Mouse (Mus musculus) urinary bladder, postnatal 10 days (tissue): ENCODE results near the gene Gm11037.
A peak's percentile ranks its signal among the peaks of the same experiment; 100 is the strongest.

Source experiments
- DNase-seq: peaks from one replicate; pipeline ENCODE4 v3.0.0; 2022; ENCODE audit warnings: low spot score

Gene Gm11037

GRCm38 (mm10) chr2:131128636-131129157 is 4.6 kb upstream of the Gm11037 start:
- no peak for DNase-seq

- no peak for DNase-seq
Measured at GRCm38 (mm10) chr2:131129836-131130235, 3.5 kb upstream of the Gm11037 start.

- no peak for DNase-seq
Measured at GRCm38 (mm10) chr2:131130849-131131248, 2.4 kb upstream of the Gm11037 start.

- DNase-seq: no peak
Measured at GRCm38 (mm10) chr2:131132111-131132888, 997 bp upstream of the Gm11037 start.

GRCm38 (mm10) chr2:131134381-131134780 is 1.1 kb downstream of the Gm11037 start:
- peak; percentile 7 for DNase-seq

GRCm38 (mm10) chr2:131134826-131135400 is 1.6 kb downstream of the Gm11037 start:
- peak; percentile 8 for DNase-seq

GRCm38 (mm10) chr2:131135521-131136139 is 2.3 kb downstream of the Gm11037 start:
- DNase-seq: peak; percentile 7

- peak; percentile 7 for DNase-seq
Measured at GRCm38 (mm10) chr2:131138296-131138695, 5.0 kb downstream of the Gm11037 start.

- no peak for DNase-seq
Measured at GRCm38 (mm10) chr2:131138760-131139159, 5.5 kb downstream of the Gm11037 start.

- peak; percentile 0 for DNase-seq
Measured at GRCm38 (mm10) chr2:131139287-131139686, 6.0 kb downstream of the Gm11037 start.

- DNase-seq: no peak
Measured at GRCm38 (mm10) chr2:131139886-131140532, 6.7 kb downstream of the Gm11037 start.

GRCm38 (mm10) chr2:131140533-131140905 is 7.2 kb downstream of the Gm11037 start:
- DNase-seq: no peak

GRCm38 (mm10) chr2:131141336-131141986 is 8.2 kb downstream of the Gm11037 start:
- no peak for DNase-seq

- DNase-seq: peak; percentile 49
Measured at GRCm38 (mm10) chr2:131142592-131142991, 9.3 kb downstream of the Gm11037 start.

- DNase-seq: no peak
Measured at GRCm38 (mm10) chr2:131143007-131143780, 9.9 kb downstream of the Gm11037 start.

- DNase-seq: no peak
Measured at GRCm38 (mm10) chr2:131145121-131145520, 11.8 kb downstream of the Gm11037 start.

GRCm38 (mm10) chr2:131145536-131145935 is 12.2 kb downstream of the Gm11037 start:
- DNase-seq: no peak

GRCm38 (mm10) chr2:131146193-131147042 is 13.1 kb downstream of the Gm11037 start:
- no peak for DNase-seq

GRCm38 (mm10) chr2:131147043-131147365 is 13.7 kb downstream of the Gm11037 start:
- DNase-seq: no peak
